In genomic region chr15:7639444-7639843, GRCm38 (mm10) we compare ENCODE assay signal across 33 mouse cellular contexts.
DNase-seq lines count a peak whose midpoint lies in the region; ATAC-seq and TF ChIP-seq lines count a peak whose summit lies in the region.
"Had no signal": no experiment of that assay in that cellular context is flagged by ENCODE, and none has a peak within 500 bp of the region (broad histone marks: within the 10 kb centered on the region; RNA-seq: fewer than 3 reads in every experiment).

No protein-coding gene starts in this region.

- WGBS in forebrain, postnatal 0 days, result 68% methylated on average over 6 of the region's 6 CpGs
- 88% methylated on average over 6 of the region's 6 CpGs for WGBS in forebrain, embryonic 10.5 days
- WGBS in stomach, embryonic 14.5 days, result 56% methylated on average over 6 of the region's 6 CpGs
- WGBS in stomach, postnatal 0 days, result 46% methylated on average over 6 of the region's 6 CpGs
- WGBS in heart, embryonic 12.5 days, result 65% methylated on average over 6 of the region's 6 CpGs

- H3K4me2 ChIP-seq in forebrain, postnatal 0 days (ENCODE audit: low read depth), result no peak overlapping the region
- H3K4me2 ChIP-seq in stomach, embryonic 14.5 days (replicated peaks; ENCODE audit: low read depth, low read length), result no peak overlapping the region
- H3K4me2 ChIP-seq in stomach, postnatal 0 days (replicated peaks; ENCODE audit: low read depth), result no peak overlapping the region
- no peak overlapping the region for H3K4me2 ChIP-seq in heart, embryonic 12.5 days
- H3K4me2 ChIP-seq: embryonic facial prominence, embryonic 15.5 days; forebrain, embryonic 13.5 days; heart, embryonic 15.5 days; kidney, embryonic 15.5 days; limb, embryonic 13.5 days; liver, embryonic 12.5 days; midbrain, embryonic 12.5 days; neural tube, embryonic 12.5 days had no signal

- no peak overlapping the region for H3K4me3 ChIP-seq in forebrain, postnatal 0 days (ENCODE audit: low read depth, low read length)
- H3K4me3 ChIP-seq in forebrain, embryonic 10.5 days, result no peak overlapping the region
- H3K4me3 ChIP-seq in stomach, embryonic 14.5 days (ENCODE audit: low read depth, low read length), result no peak overlapping the region
- H3K4me3 ChIP-seq in stomach, postnatal 0 days (ENCODE audit: low read depth, low read length), result no peak overlapping the region
- no peak overlapping the region for H3K4me3 ChIP-seq in heart, embryonic 12.5 days
- H3K4me3 ChIP-seq: embryonic facial prominence, embryonic 10.5 days; embryonic facial prominence, embryonic 15.5 days; forebrain, embryonic 13.5 days; heart, embryonic 15.5 days; kidney, embryonic 15.5 days; limb, embryonic 13.5 days; liver, embryonic 12.5 days; megakaryocyte, embryonic 14.5 days; midbrain, embryonic 12.5 days; myocyte; neural tube, embryonic 12.5 days had no signal

- H3K9ac ChIP-seq in forebrain, postnatal 0 days, result no peak overlapping the region
- no peak overlapping the region for H3K9ac ChIP-seq in stomach, embryonic 14.5 days (replicated peaks; ENCODE audit: low read depth, low read length)
- H3K9ac ChIP-seq in stomach, postnatal 0 days (ENCODE audit: low read length), result no peak overlapping the region
- no peak overlapping the region for H3K9ac ChIP-seq in heart, embryonic 12.5 days
- H3K9ac ChIP-seq: embryonic facial prominence, embryonic 15.5 days; forebrain, embryonic 13.5 days; heart, embryonic 15.5 days; kidney, embryonic 15.5 days; limb, embryonic 13.5 days; liver, embryonic 12.5 days; liver, postnatal 0 days; midbrain, embryonic 12.5 days; neural tube, embryonic 12.5 days had no signal

- no peak for TF ChIP-seq EP300 in stomach, postnatal 0 days (optimal IDR thresholded peaks at IDR 0.05)

- TF ChIP-seq CTCF in forebrain, postnatal 0 days (IDR thresholded peaks at IDR 0.05; ENCODE audit: low read depth), result no peak
- TF ChIP-seq CTCF in stomach, postnatal 0 days (IDR thresholded peaks at IDR 0.05; ENCODE audit: low read depth), result no peak

- DNase-seq in forebrain, postnatal 0 days, result no peak
- no peak for DNase-seq in forebrain, embryonic 10.5 days (ENCODE audit: extremely low spot score, low spot score)
- peak; percentile 5 to 28 for DNase-seq in left cerebral cortex, postnatal 14 days (ENCODE audit: low spot score in 2 of 2)
- DNase-seq in left cerebral cortex, postnatal 4 days, result no peak
- DNase-seq in stomach, postnatal 0 days (ENCODE audit: low spot score), result no peak
- DNase-seq in embryo, embryonic 10.5 days (ENCODE audit: low spot score), result no peak
- DNase-seq: adrenal gland, adult 2 months; adrenal gland, postnatal 36 days; cerebellum, adult 2 months; cerebellum, postnatal 14 days; gastrocnemius, postnatal 14 days; kidney, adult 11 months; kidney, postnatal 25 days; liver, postnatal 0 days; lung, postnatal 36 days; thymus, adult 18-20 months; thymus, postnatal 36 days had no signal

- no peaks in the 10 kb centered on the region for H3K36me3 ChIP-seq in forebrain, postnatal 0 days (ENCODE audit: insufficient read depth)
- H3K36me3 ChIP-seq in forebrain, embryonic 10.5 days (replicated peaks), result no peaks in the 10 kb centered on the region
- no peaks in the 10 kb centered on the region for H3K36me3 ChIP-seq in stomach, embryonic 14.5 days (ENCODE audit: control insufficient read depth, insufficient read depth, low read length)
- H3K36me3 ChIP-seq in stomach, postnatal 0 days (ENCODE audit: control insufficient read depth, insufficient read depth, low read length), result no peaks in the 10 kb centered on the region
- no peaks in the 10 kb centered on the region for H3K36me3 ChIP-seq in heart, embryonic 12.5 days
- H3K36me3 ChIP-seq: embryonic facial prominence, embryonic 10.5 days; embryonic facial prominence, embryonic 15.5 days; heart, embryonic 15.5 days; kidney, embryonic 15.5 days; limb, embryonic 13.5 days; liver, embryonic 12.5 days; midbrain, embryonic 12.5 days; neural tube, embryonic 12.5 days had no signal

- intact Hi-C loops in left cerebral cortex, postnatal 14 days (cut with DNase I), result no loop called here
- intact Hi-C loops in left cerebral cortex, postnatal 4 days (cut with DNase I), result no loop called here

- peak; percentile 71 for ATAC-seq in forebrain, postnatal 0 days
- ATAC-seq in stomach, embryonic 14.5 days (ENCODE audit: insufficient number of reproducible peaks, insufficient read depth, low FRiP score, low read depth), result no peak
- no peak for ATAC-seq in stomach, postnatal 0 days (ENCODE audit: low FRiP score, low TSS enrichment)
- no peak for ATAC-seq in heart, embryonic 12.5 days (ENCODE audit: insufficient number of reproducible peaks, low FRiP score)
- ATAC-seq: activated CD4-positive, CD25-positive, alpha-beta regulatory T cell, adult 4 months; forebrain, embryonic 13.5 days; hindbrain, embryonic 16.5 days; liver, embryonic 12.5 days; liver, postnatal 0 days had no signal

- H3K27ac ChIP-seq in forebrain, postnatal 0 days (ENCODE audit: low read depth, low read length), result no peak overlapping the region
- no peak overlapping the region for H3K27ac ChIP-seq in forebrain, embryonic 10.5 days
- peak overlapping the region; percentile 18; the same call in 1 of the 2 replicates for H3K27ac ChIP-seq in stomach, embryonic 14.5 days (ENCODE audit: low read length)
- no peak overlapping the region for H3K27ac ChIP-seq in stomach, postnatal 0 days (replicated peaks)
- no peak overlapping the region for H3K27ac ChIP-seq in heart, embryonic 12.5 days (ENCODE audit: poor library complexity, severe bottlenecking)
- H3K27ac ChIP-seq: embryonic facial prominence, embryonic 10.5 days; embryonic facial prominence, embryonic 15.5 days; forebrain, embryonic 13.5 days; heart, embryonic 15.5 days; kidney, embryonic 15.5 days; limb, embryonic 13.5 days; liver, embryonic 12.5 days; midbrain, embryonic 12.5 days; neural tube, embryonic 12.5 days had no signal

- H3K27me3 ChIP-seq in forebrain, postnatal 0 days (ENCODE audit: insufficient read depth, low read length), result no peaks in the 10 kb centered on the region
- H3K27me3 ChIP-seq in forebrain, embryonic 10.5 days (ENCODE audit: poor library complexity, severe bottlenecking), result no peaks in the 10 kb centered on the region
- H3K27me3 ChIP-seq in stomach, embryonic 14.5 days (ENCODE audit: control insufficient read depth, insufficient read depth, low read length), result no peaks in the 10 kb centered on the region
- H3K27me3 ChIP-seq in stomach, postnatal 0 days (ENCODE audit: control insufficient read depth, insufficient read depth, low read length), result no peaks in the 10 kb centered on the region
- H3K27me3 ChIP-seq in heart, embryonic 12.5 days (replicated peaks), result no peaks in the 10 kb centered on the region
- H3K27me3 ChIP-seq: CH12.LX; forebrain, embryonic 13.5 days; heart, embryonic 15.5 days; kidney, embryonic 15.5 days; limb, embryonic 13.5 days; liver, embryonic 12.5 days; megakaryocyte, embryonic 14.5 days; midbrain, embryonic 12.5 days; neural tube, embryonic 12.5 days had no signal

- no peaks in the 10 kb centered on the region for H3K9me3 ChIP-seq in forebrain, postnatal 0 days (ENCODE audit: low read length)
- H3K9me3 ChIP-seq in forebrain, embryonic 10.5 days, result no peaks in the 10 kb centered on the region
- no peaks in the 10 kb centered on the region for H3K9me3 ChIP-seq in stomach, embryonic 14.5 days (ENCODE audit: control insufficient read depth, low read depth, low read length)
- no peaks in the 10 kb centered on the region for H3K9me3 ChIP-seq in stomach, postnatal 0 days (ENCODE audit: control insufficient read depth, low read length)
- no peaks in the 10 kb centered on the region for H3K9me3 ChIP-seq in heart, embryonic 12.5 days (replicated peaks)
- H3K9me3 ChIP-seq: embryonic facial prominence, embryonic 10.5 days; embryonic facial prominence, embryonic 15.5 days; forebrain, embryonic 13.5 days; heart, embryonic 15.5 days; kidney, embryonic 15.5 days; limb, embryonic 13.5 days; liver, embryonic 12.5 days; megakaryocyte, embryonic 14.5 days; midbrain, embryonic 12.5 days; neural tube, embryonic 12.5 days had no signal

- no peaks in the 10 kb centered on the region for H3K4me1 ChIP-seq in forebrain, postnatal 0 days (ENCODE audit: insufficient read depth)
- peaks cover 21% of the 10 kb centered on the region for H3K4me1 ChIP-seq in forebrain, embryonic 10.5 days
- peaks cover 4% of the 10 kb centered on the region; the same call in 1 of the 2 replicates for H3K4me1 ChIP-seq in stomach, embryonic 14.5 days (ENCODE audit: control insufficient read depth, insufficient read depth, low read length)
- H3K4me1 ChIP-seq in stomach, postnatal 0 days (replicated peaks; ENCODE audit: control insufficient read depth, insufficient read depth), result 0 out of 2 replicates have a peak, but pooled peaks cover 2% of the 10 kb centered on the region
- no peaks in the 10 kb centered on the region for H3K4me1 ChIP-seq in heart, embryonic 12.5 days (replicated peaks)
- H3K4me1 ChIP-seq: forebrain, embryonic 13.5 days; heart, embryonic 15.5 days; liver, embryonic 12.5 days; megakaryocyte, embryonic 14.5 days; midbrain, embryonic 12.5 days; neural tube, embryonic 12.5 days had no signal

Comparison
In these comparisons a context has a peak if more than half of its experiments do, and no peak if none do; other contexts are left out.
1. DNase-seq: peak in left cerebral cortex, postnatal 14 days (2 of 2); none in forebrain, postnatal 0 days (single experiment), forebrain, embryonic 10.5 days (single experiment), left cerebral cortex, postnatal 4 days (single experiment), stomach, postnatal 0 days (single experiment) and embryo, embryonic 10.5 days (single experiment).